Mouse (Mus musculus): ENCODE results near the gene Tent4a. TPM values are rescaled to one million over a fixed set of nuclear protein-coding genes. Genes with fewer than 3 reads are reported as not detected.

The Tent4a gene
- polyA plus RNA-seq, 1 experiment from 2014 or later: 7.8 TPM

DNA sequence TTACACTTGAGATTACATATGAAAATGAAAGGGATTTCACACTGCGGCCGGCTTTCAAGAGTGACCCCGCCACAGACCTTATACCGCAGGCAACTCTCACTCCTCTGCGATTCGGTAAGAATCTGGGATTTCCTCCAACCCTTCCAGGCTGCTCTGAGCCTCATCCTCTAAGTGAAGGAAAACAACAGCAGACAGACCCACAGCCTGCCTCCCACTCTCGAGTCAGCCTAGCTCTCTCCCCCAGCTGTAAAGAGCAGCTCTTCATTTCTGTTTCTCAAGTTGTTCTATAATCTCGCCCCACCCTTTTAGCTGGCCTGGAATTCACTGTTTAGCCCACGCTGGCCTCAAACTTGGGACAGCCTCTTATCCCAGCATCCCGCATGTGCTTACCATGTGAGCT, 7.4 kb upstream of the Tent4a start:
- Histone ChIP-seq H3K27ac (replicated peaks; ENCODE audit: low read depth, low read length) (no peak overlapping the region), H3K9me3 (ENCODE audit: control insufficient read depth, low read length) (no peaks in the 10 kb centered on the region), H3K27me3 (replicated peaks; ENCODE audit: control insufficient read depth, insufficient read depth, low read length) (no peaks in the 10 kb centered on the region), H3K9ac (ENCODE audit: low read depth, low read length) (no peak overlapping the region), H3K4me2 (ENCODE audit: low read depth, low read length) (no peak overlapping the region), H3K4me3 (ENCODE audit: low read depth, low read length) (no peak overlapping the region), H3K36me3 (ENCODE audit: control insufficient read depth, insufficient read depth, low read length) (no peaks in the 10 kb centered on the region), H3K4me1 (ENCODE audit: control insufficient read depth, insufficient read depth, low read length) (peaks cover 20% of the 10 kb centered on the region)
- no peak for ATAC-seq (ENCODE audit: low read depth)
- WGBS: 65% methylated on average over 10 of the region's 10 CpGs
- DNase-seq (ENCODE audit: low spot score): peak; percentile 54

DNA sequence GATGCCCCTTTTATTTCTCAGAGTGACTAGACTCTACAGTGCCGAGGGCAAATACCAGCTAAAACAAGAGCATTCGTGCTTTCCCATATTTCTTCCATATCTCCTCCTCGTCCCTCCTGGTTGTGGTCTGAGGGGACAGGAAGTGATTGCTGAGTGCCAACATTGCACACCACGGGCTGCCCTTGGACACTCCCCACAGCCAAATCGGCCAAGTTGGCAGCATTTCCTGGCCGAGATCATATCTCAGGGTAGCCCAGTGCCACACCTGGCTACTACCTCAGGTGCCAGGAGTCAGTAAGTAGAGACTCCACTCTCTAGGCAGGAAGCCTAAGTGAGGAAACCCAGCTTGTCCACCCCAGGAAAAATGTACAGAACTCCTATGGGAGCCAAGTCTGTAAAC, 6.8 kb upstream of the Tent4a start:
- ATAC-seq (ENCODE audit: low read depth) (no peak), DNase-seq (ENCODE audit: low spot score) (no peak)
- H3K9ac ChIP-seq (ENCODE audit: low read depth, low read length): no peak overlapping the region
- H3K27ac ChIP-seq (replicated peaks; ENCODE audit: low read depth, low read length): no peak overlapping the region
- H3K4me2 ChIP-seq (ENCODE audit: low read depth, low read length): no peak overlapping the region
- H3K36me3 ChIP-seq (ENCODE audit: control insufficient read depth, insufficient read depth, low read length): no peaks in the 10 kb centered on the region
- WGBS: 77% methylated on average over 6 of the region's 6 CpGs
- H3K4me1 ChIP-seq (ENCODE audit: control insufficient read depth, insufficient read depth, low read length): peaks cover 21% of the 10 kb centered on the region
- no peaks in the 10 kb centered on the region for H3K27me3 ChIP-seq (replicated peaks; ENCODE audit: control insufficient read depth, insufficient read depth, low read length)
- H3K4me3 ChIP-seq (ENCODE audit: low read depth, low read length): no peak overlapping the region
- H3K9me3 ChIP-seq (ENCODE audit: control insufficient read depth, low read length): no peaks in the 10 kb centered on the region

DNA sequence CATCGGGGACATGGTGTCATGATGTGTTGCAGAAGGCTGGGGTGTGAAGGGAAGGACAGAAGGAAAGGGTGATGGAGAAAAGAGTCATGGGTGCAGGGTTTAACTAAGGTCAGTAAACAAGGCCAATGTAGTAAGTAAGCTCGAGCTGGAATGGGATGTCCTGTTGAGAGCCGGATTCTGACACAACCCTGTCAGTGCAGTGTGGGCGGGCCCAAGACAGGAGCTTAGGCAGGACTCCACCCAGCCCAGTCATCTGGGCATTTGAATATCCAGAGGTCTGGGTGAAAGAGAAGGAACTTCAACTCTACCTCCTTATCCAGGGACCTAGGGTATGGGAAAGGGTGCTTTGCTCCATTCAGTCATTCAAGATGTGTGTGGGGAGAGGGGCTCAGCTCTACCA, 3.9 kb upstream of the Tent4a start:
- H3K27me3 ChIP-seq (replicated peaks; ENCODE audit: control insufficient read depth, insufficient read depth, low read length): no peaks in the 10 kb centered on the region
- H3K27ac ChIP-seq (replicated peaks; ENCODE audit: low read depth, low read length): no peak overlapping the region
- peaks cover 26% of the 10 kb centered on the region for H3K4me1 ChIP-seq (ENCODE audit: control insufficient read depth, insufficient read depth, low read length)
- 26% methylated on average over 4 of the region's 4 CpGs for WGBS
- no peak overlapping the region for H3K4me2 ChIP-seq (ENCODE audit: low read depth, low read length)
- ATAC-seq (ENCODE audit: low read depth) (no peak), DNase-seq (ENCODE audit: low spot score) (no peak)
- no peaks in the 10 kb centered on the region for H3K9me3 ChIP-seq (ENCODE audit: control insufficient read depth, low read length)
- no peak overlapping the region for H3K9ac ChIP-seq (ENCODE audit: low read depth, low read length)
- H3K36me3 ChIP-seq (ENCODE audit: control insufficient read depth, insufficient read depth, low read length): no peaks in the 10 kb centered on the region
- no peak overlapping the region for H3K4me3 ChIP-seq (ENCODE audit: low read depth, low read length)

DNA sequence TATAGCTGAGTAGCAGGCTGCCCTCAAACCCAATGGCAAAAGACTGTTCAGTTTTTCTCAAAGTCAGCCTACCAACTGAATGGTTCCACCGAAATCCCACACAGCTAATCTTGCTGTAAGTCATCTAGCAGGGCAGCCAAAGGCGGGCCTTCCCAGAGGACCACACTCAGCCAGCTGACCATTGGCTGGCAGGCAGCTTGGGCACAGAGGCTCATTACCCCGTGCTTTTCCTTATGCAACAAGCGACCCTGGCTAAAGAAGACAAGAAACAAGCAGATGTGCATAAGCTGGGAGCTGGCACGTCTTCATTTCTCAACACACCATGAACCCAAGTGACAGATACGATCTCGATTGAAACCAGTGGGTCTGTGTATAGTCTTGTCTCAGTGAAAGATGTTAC, 2.9 kb upstream of the Tent4a start:
- no peaks in the 10 kb centered on the region for H3K27me3 ChIP-seq (replicated peaks; ENCODE audit: control insufficient read depth, insufficient read depth, low read length)
- WGBS: 69% methylated on average over 7 of the region's 7 CpGs
- no peaks in the 10 kb centered on the region for H3K9me3 ChIP-seq (ENCODE audit: control insufficient read depth, low read length)
- no peaks in the 10 kb centered on the region for H3K36me3 ChIP-seq (ENCODE audit: control insufficient read depth, insufficient read depth, low read length)
- no peak overlapping the region for H3K4me2 ChIP-seq (ENCODE audit: low read depth, low read length)
- H3K4me3 ChIP-seq (ENCODE audit: low read depth, low read length): no peak overlapping the region
- no peak overlapping the region for H3K27ac ChIP-seq (replicated peaks; ENCODE audit: low read depth, low read length)
- H3K4me1 ChIP-seq (ENCODE audit: control insufficient read depth, insufficient read depth, low read length): peaks cover 21% of the 10 kb centered on the region
- ATAC-seq (ENCODE audit: low read depth) (no peak), DNase-seq (ENCODE audit: low spot score) (no peak)
- no peak overlapping the region for H3K9ac ChIP-seq (ENCODE audit: low read depth, low read length)

DNA sequence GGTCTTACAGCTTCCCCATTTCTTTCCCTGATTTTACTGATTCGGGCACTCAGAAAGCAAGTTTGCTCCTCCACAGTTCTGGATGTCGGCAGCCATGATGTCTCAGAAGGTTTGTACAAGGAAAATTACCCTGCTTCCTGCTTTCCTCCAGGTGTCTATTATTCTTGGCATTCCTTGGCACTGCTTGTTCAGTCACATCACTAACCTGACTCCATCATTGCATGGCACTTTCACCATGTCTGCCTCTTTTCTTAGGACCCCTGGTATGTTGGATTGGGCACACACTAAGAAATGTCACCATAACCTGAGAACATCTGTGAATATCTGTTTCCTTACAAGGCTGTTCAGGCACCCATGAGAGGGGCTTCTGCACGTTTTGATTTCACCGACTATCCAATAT, 1.6 kb upstream of the Tent4a start:
- peaks cover 34% of the 10 kb centered on the region for H3K4me1 ChIP-seq (ENCODE audit: control insufficient read depth, insufficient read depth, low read length)

DNA sequence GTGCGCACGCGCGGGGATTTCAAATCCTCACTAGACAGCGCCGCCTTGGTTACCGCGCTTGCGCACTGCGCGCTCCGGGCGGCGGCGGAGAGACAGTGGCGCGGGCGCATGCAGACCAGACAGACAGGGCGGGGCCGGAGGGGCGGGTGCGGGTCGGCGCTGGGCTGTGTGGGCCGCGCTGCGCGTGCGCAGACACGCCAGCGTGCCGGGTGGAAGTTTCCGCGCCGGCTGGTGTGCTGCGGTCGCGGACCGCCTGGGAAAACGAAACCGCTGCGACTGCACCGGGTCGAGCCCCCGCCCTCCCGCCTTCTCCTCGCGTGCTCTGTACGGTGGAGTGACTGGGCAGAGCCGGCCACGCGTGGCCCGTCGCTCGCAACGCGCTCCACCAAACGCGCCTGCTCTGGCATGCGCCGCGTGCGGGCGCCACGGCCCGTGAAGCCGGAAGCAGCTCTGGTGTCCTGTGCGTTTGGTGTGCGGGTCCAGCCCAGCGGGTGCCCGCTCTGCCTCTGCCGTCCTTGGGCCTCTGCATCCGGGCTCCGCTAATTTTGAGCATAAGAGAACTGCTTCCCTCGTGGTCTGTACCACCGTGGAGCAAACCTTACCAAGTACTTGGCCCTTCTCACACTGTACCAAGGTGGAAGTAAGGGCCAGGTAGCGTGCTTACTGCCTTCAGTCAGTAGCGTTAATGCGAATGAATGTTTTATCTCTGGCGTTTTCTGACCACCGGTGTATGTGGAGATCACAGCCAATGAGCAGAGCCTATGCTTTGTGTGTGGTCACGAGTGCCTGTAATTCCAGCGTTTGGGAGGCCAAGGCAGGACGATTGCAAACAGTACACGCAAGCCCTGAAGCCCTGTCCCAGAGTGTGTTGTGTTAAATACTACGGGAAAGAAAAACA, 486 bp upstream of the Tent4a start:
- peak overlapping the region; percentile 71 for H3K4me2 ChIP-seq (ENCODE audit: low read depth, low read length)
- ATAC-seq (ENCODE audit: low read depth): peak; percentile 96
- WGBS: under 1% methylated on average over 38 of the region's 86 CpGs
- peak overlapping the region; percentile 93 for H3K27ac ChIP-seq (replicated peaks; ENCODE audit: low read depth, low read length)
- no peaks in the 10 kb centered on the region for H3K9me3 ChIP-seq (ENCODE audit: control insufficient read depth, low read length)
- peak; percentile 98 for DNase-seq (ENCODE audit: low spot score)
- peaks cover 38% of the 10 kb centered on the region for H3K4me1 ChIP-seq (ENCODE audit: control insufficient read depth, insufficient read depth, low read length)
- peak overlapping the region; percentile 94 for H3K4me3 ChIP-seq (ENCODE audit: low read depth, low read length)
- peak overlapping the region; percentile 89 for H3K9ac ChIP-seq (ENCODE audit: low read depth, low read length)
- H3K27me3 ChIP-seq (replicated peaks; ENCODE audit: control insufficient read depth, insufficient read depth, low read length): no peaks in the 10 kb centered on the region
- 0 out of 2 replicates have a peak, but pooled peaks cover 6% of the 10 kb centered on the region for H3K36me3 ChIP-seq (ENCODE audit: control insufficient read depth, insufficient read depth, low read length)

More for the DNA sequence above, 1.6 kb upstream of the Tent4a start:
- H3K27me3 ChIP-seq (replicated peaks; ENCODE audit: control insufficient read depth, insufficient read depth, low read length): no peaks in the 10 kb centered on the region
- H3K4me2 ChIP-seq (ENCODE audit: low read depth, low read length): peak overlapping the region; percentile 71
- WGBS: 69% methylated on average over 4 of the region's 4 CpGs
- DNase-seq (ENCODE audit: low spot score) (no peak), ATAC-seq (ENCODE audit: low read depth) (no peak)
- H3K36me3 ChIP-seq (ENCODE audit: control insufficient read depth, insufficient read depth, low read length): no peaks in the 10 kb centered on the region
- peak overlapping the region; percentile 94; the same call in 1 of the 2 replicates for H3K4me3 ChIP-seq (ENCODE audit: low read depth, low read length)
- 0 out of 2 replicates have a peak overlapping the region, but pooled peaks have one; percentile 68 for H3K9ac ChIP-seq (ENCODE audit: low read depth, low read length)
- peak overlapping the region; percentile 73; the same call in 1 of the 2 replicates for H3K27ac ChIP-seq (replicated peaks; ENCODE audit: low read depth, low read length)
- no peaks in the 10 kb centered on the region for H3K9me3 ChIP-seq (ENCODE audit: control insufficient read depth, low read length)

DNA sequence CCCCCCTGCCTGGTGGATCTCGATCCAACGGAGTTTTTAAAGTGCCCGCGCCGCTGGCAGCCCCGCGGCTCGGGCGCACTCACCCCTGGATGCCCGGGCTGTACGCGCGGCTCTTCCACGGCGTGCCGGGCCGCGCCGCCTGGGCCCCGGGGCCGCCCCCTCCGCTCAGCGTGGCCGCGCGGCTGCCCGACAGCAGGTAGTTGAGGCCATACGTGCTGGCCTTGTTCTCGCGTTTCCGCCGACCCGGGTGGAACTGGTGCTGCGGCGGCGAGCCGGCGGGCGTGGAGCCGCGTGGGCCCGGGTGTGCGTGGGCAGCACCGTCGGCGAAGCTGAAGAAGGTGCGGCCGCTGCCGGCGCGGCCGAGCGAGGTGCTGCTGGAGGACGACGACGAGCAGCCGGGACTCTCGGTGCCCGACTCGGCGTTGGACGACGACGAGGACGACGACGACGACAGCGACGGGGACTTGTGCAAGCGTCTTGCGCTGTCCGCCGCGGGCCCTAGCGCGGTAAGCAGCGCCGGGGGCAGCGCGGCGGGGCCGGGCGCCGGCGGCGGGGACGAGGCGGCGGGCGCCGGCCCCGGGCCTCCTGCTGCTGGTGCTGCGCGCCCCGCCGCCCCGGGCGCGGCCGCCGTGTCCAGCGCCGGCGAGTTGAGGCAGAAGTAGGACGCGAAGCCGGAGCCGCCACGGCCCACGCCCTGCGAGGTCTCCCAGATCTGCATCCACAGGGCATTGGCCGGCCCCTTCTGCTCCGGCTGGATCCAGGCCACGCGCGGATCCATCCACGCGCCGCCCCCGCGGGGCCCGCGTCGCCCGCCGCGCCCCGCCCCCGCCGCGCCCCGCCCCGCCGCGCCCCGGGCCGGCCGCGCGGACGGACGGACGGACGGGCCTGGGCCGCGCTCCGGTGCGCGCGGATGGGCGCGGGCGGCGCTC, 748 bp downstream of the Tent4a start, which contains the start of gene Nsun2:
TSS of gene Nsun2 (plus strand) at position 342 of the 929 bp plus-strand sequence.
- Histone ChIP-seq H3K9me3 (ENCODE audit: control insufficient read depth, low read length) (no peaks in the 10 kb centered on the region), H3K36me3 (ENCODE audit: control insufficient read depth, insufficient read depth, low read length) (peaks cover 18% of the 10 kb centered on the region; the same call in 1 of the 2 replicates), H3K4me3 (ENCODE audit: low read depth, low read length) (peak within 1 kb of the TSS; percentile 94), H3K27me3 (replicated peaks; ENCODE audit: control insufficient read depth, insufficient read depth, low read length) (no peaks in the 10 kb centered on the region), H3K9ac (ENCODE audit: low read depth, low read length) (peak within 1 kb of the TSS; percentile 89), H3K27ac (replicated peaks; ENCODE audit: low read depth, low read length) (peak within 1 kb of the TSS; percentile 93), H3K4me2 (ENCODE audit: low read depth, low read length) (peak within 1 kb of the TSS; percentile 86), H3K4me1 (ENCODE audit: control insufficient read depth, insufficient read depth, low read length) (peaks cover 38% of the 10 kb centered on the region)
- ATAC-seq (ENCODE audit: low read depth) (no peak), DNase-seq (ENCODE audit: low spot score) (peak; percentile 42)
- WGBS: 2% methylated on average over 11 of the region's 155 CpGs

DNA sequence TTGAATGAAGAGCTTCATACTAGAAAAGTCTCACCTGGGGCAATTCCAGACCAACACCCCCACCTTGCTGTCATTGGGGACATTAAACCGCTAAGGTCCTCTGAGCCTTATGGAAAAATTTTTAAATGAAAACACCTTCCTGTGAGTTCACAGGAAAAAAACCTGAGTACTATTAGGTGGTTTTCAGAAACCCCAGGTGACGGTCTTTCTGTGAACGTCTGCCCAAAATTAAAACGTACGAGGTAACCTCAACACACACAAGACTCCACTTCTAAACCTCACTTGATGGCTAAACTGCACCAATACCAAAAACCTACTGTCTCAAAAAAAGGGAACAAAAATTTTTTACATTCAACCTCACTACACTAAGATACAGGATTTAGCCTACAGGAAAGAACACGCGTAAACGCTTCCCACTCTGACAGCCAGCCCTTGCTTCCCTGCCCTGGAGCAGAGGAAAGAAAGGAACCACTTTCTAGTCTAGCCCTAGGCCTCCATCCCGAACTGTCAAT, 1.5 kb downstream of the Tent4a start:
- Histone ChIP-seq H3K4me3 (ENCODE audit: low read depth, low read length) (peak overlapping the region; percentile 94), H3K27ac (replicated peaks; ENCODE audit: low read depth, low read length) (0 out of 2 replicates have a peak overlapping the region, but pooled peaks have one; percentile 93), H3K36me3 (ENCODE audit: control insufficient read depth, insufficient read depth, low read length) (peaks cover 21% of the 10 kb centered on the region; the same call in 1 of the 2 replicates), H3K4me1 (ENCODE audit: control insufficient read depth, insufficient read depth, low read length) (peaks cover 32% of the 10 kb centered on the region), H3K9me3 (ENCODE audit: control insufficient read depth, low read length) (no peaks in the 10 kb centered on the region), H3K4me2 (ENCODE audit: low read depth, low read length) (peak overlapping the region; percentile 86), H3K27me3 (replicated peaks; ENCODE audit: control insufficient read depth, insufficient read depth, low read length) (no peaks in the 10 kb centered on the region), H3K9ac (ENCODE audit: low read depth, low read length) (peak overlapping the region; percentile 89)
- DNase-seq (ENCODE audit: low spot score): no peak
- WGBS: under 1% methylated on average over 9 of the region's 9 CpGs
- ATAC-seq (ENCODE audit: low read depth): no peak
